Mouse (Mus musculus) neural tube, embryonic 14.5 days (tissue): ENCODE measurements around the gene Cenpm. TPM values are rescaled to one million over a fixed set of nuclear protein-coding genes. Genes with fewer than 3 reads are reported as not detected.
"Not testable (repeated sequence)": the region's sequence is repeated elsewhere in the genome, so short reads cannot be mapped to it uniquely, and the experiment has no call there.

Source experiments
- ATAC-seq: fragments of 200-750 bp; cut with Nextera tagmentation; 2 replicates; pipeline ENCODE4 v1.8.0; 2017; ENCODE audit warnings: low read depth, mild to moderate bottlenecking, moderate TSS enrichment, moderate library complexity
- H3K27ac ChIP-seq: fragments of 300-500 bp; sonication (generic); 2 replicates; pipeline ENCODE4 v1.5.1; 2014; ENCODE audit warnings: low read depth, mild to moderate bottlenecking, control low read depth, low read length, moderate library complexity, mixed read lengths
- H3K27me3 ChIP-seq: fragments of 300-500 bp; sonication (generic); 2 replicates; pipeline ENCODE4 v1.6.1; 2014; ENCODE audit warnings: low read length; ENCODE audit not compliant: control insufficient read depth, insufficient read depth
- H3K36me3 ChIP-seq: fragments of 300-500 bp; sonication (generic); 2 replicates; pipeline ENCODE4 v1.6.1; 2014; ENCODE audit warnings: low read length, mixed read lengths; ENCODE audit not compliant: control insufficient read depth, insufficient read depth
- H3K4me1 ChIP-seq: fragments of 300-500 bp; sonication (generic); 2 replicates; pipeline ENCODE4 v1.6.1; 2014; ENCODE audit warnings: low read length; ENCODE audit not compliant: control insufficient read depth, insufficient read depth
- H3K4me2 ChIP-seq: fragments of 300-500 bp; sonication (generic); 2 replicates; pipeline ENCODE4 v1.6.1; 2014; ENCODE audit warnings: mild to moderate bottlenecking, low read depth, low read length, control low read depth
- H3K4me3 ChIP-seq: fragments of 300-500 bp; sonication (generic); 2 replicates; pipeline ENCODE4 v1.5.1; 2014; ENCODE audit warnings: low read depth, low read length, control low read depth, mixed read lengths
- H3K9ac ChIP-seq: fragments of 300-500 bp; sonication (generic); replicated peaks from 2 replicates; pipeline ENCODE4 v1.6.1; 2014; ENCODE audit warnings: low read depth, mild to moderate bottlenecking, control low read depth, low read length, mixed read lengths
- H3K9me3 ChIP-seq: fragments of 300-500 bp; sonication (generic); 2 replicates; pipeline ENCODE4 v1.6.1; 2016; ENCODE audit warnings: low read length; ENCODE audit not compliant: control insufficient read depth
- WGBS: fragments of 180-500 bp; shearing (Covaris S2); extraction: QIAGEN DNeasy Blood & Tissue Kit; methylation state at CpG from one replicate; pipeline ENCODE4 v1.1.7; 2014; 5-methylcytosine and 5-hydroxymethylcytosine counted together
- polyA plus RNA-seq: library from polyadenylated mRNA; unstranded; fragments of >200 nt; fragmentation: Nextera tagmentation; extraction: Ambion mirVana; gene quantifications from 2 replicates; pipeline ENCODE4 v1.2.1, GENCODE M21; 2014

The Cenpm gene
- polyA plus RNA-seq, 1 experiment from 2014 or later = 12.0 TPM

- WGBS = 48% methylated on average over 4 of the region's 4 CpGs
- Histone ChIP-seq H3K9ac (no peak overlapping the region), H3K4me3 (no peak overlapping the region)
Observed at GRCm38 (mm10) chr15:82255248-82255647, 10.7 kb upstream of the Cenpm start.

GRCm38 (mm10) chr15:82252097-82252496, 7.5 kb upstream of the Cenpm start, which contains the start of gene 1500009C09Rik:
Gene 1500009C09Rik, plus strand, starts transcription at chr15:82252397.
- 93% methylated on average over 6 of the region's 6 CpGs for WGBS
- no peak within 1 kb of the TSS for H3K9ac ChIP-seq
- no peak within 1 kb of the TSS for H3K27ac ChIP-seq
- no peaks in the 10 kb centered on the region for H3K9me3 ChIP-seq
- ATAC-seq = no peak
- no peaks in the 10 kb centered on the region for H3K36me3 ChIP-seq
- H3K27me3 ChIP-seq = no peaks in the 10 kb centered on the region
- no peak within 1 kb of the TSS for H3K4me3 ChIP-seq
- peaks cover 13% of the 10 kb centered on the region for H3K4me1 ChIP-seq
- no peak within 1 kb of the TSS for H3K4me2 ChIP-seq

More at GRCm38 (mm10) chr15:82255248-82255647, 10.7 kb upstream of the Cenpm start:
- H3K4me2 ChIP-seq = peak overlapping the region; percentile 64; the same call in 1 of the 2 replicates
- H3K27me3 ChIP-seq = no peaks in the 10 kb centered on the region
- no peak for ATAC-seq
- no peaks in the 10 kb centered on the region for H3K36me3 ChIP-seq
- peaks cover 15% of the 10 kb centered on the region for H3K4me1 ChIP-seq
- H3K27ac ChIP-seq = peak overlapping the region; percentile 82; the same call in 1 of the 2 replicates
- no peaks in the 10 kb centered on the region for H3K9me3 ChIP-seq

- no peaks in the 10 kb centered on the region for H3K27me3 ChIP-seq
- WGBS = 98% methylated on average over 3 of the region's 3 CpGs
- H3K36me3 ChIP-seq = no peaks in the 10 kb centered on the region
- no peak overlapping the region for H3K27ac ChIP-seq
- no peak overlapping the region for H3K9ac ChIP-seq
- peaks cover 8% of the 10 kb centered on the region; the same call in 1 of the 2 replicates for H3K4me1 ChIP-seq
- H3K9me3 ChIP-seq = no peaks in the 10 kb centered on the region
- H3K4me3 ChIP-seq = no peak overlapping the region
- no peak for ATAC-seq
- H3K4me2 ChIP-seq = no peak overlapping the region
Observed at GRCm38 (mm10) chr15:82251579-82251978, 7.0 kb upstream of the Cenpm start.

GRCm38 (mm10) chr15:82247131-82247776, 2.7 kb upstream of the Cenpm start:
- Histone ChIP-seq H3K9ac (no peak overlapping the region), H3K4me1 (peaks cover 5% of the 10 kb centered on the region; the same call in 1 of the 2 replicates), H3K4me3 (no peak overlapping the region), H3K36me3 (no peaks in the 10 kb centered on the region), H3K27ac (no peak overlapping the region), H3K4me2 (no peak overlapping the region), H3K27me3 (no peaks in the 10 kb centered on the region), H3K9me3 (no peaks in the 10 kb centered on the region)
- ATAC-seq = no peak
- 73% methylated on average over 3 of the region's 3 CpGs for WGBS

GRCm38 (mm10) chr15:82244805-82245161, 235 bp upstream of the Cenpm start:
- H3K36me3 ChIP-seq, H3K27ac ChIP-seq, ATAC-seq, H3K4me1 ChIP-seq, H3K9ac ChIP-seq, H3K9me3 ChIP-seq, H3K27me3 ChIP-seq: not testable (repeated sequence)
- 20% methylated on average over 9 of the region's 9 CpGs for WGBS
- H3K4me3 ChIP-seq = peak overlapping the region; percentile 66
- peak overlapping the region; percentile 74 for H3K4me2 ChIP-seq

GRCm38 (mm10) chr15:82243742-82244114, 820 bp downstream of the Cenpm start:
- Histone ChIP-seq H3K4me1 (peaks cover 5% of the 10 kb centered on the region; the same call in 1 of the 2 replicates), H3K4me2 (peak overlapping the region; percentile 74), H3K4me3 (peak overlapping the region; percentile 66), H3K36me3 (no peaks in the 10 kb centered on the region), H3K27ac (no peak overlapping the region), H3K9me3 (no peaks in the 10 kb centered on the region), H3K9ac (peak overlapping the region; percentile 39), H3K27me3 (no peaks in the 10 kb centered on the region)
- ATAC-seq = no peak; the same call in 1 of the 2 replicates
- 5% methylated on average over 12 of the region's 12 CpGs for WGBS

GRCm38 (mm10) chr15:82243311-82243710, 1.2 kb downstream of the Cenpm start:
- H3K9ac ChIP-seq = no peak overlapping the region
- H3K27ac ChIP-seq = no peak overlapping the region

GRCm38 (mm10) chr15:82236565-82236964, 8.0 kb downstream of the Cenpm start:
- Histone ChIP-seq H3K27ac (no peak overlapping the region), H3K4me1 (no peaks in the 10 kb centered on the region), H3K27me3 (no peaks in the 10 kb centered on the region), H3K4me3 (no peak overlapping the region), H3K9me3 (no peaks in the 10 kb centered on the region), H3K4me2 (no peak overlapping the region), H3K36me3 (no peaks in the 10 kb centered on the region), H3K9ac (no peak overlapping the region)
- ATAC-seq = peak; percentile 84; the same call in 1 of the 2 replicates
- 14% methylated on average over 5 of the region's 5 CpGs for WGBS

More at GRCm38 (mm10) chr15:82243311-82243710, 1.2 kb downstream of the Cenpm start:
- WGBS = 82% methylated on average over 3 of the region's 3 CpGs
- ATAC-seq = no peak
- Histone ChIP-seq H3K4me3 (no peak overlapping the region), H3K27me3 (no peaks in the 10 kb centered on the region), H3K4me1 (peaks cover 5% of the 10 kb centered on the region; the same call in 1 of the 2 replicates), H3K36me3 (no peaks in the 10 kb centered on the region), H3K9me3 (no peaks in the 10 kb centered on the region), H3K4me2 (peak overlapping the region; percentile 74; the same call in 1 of the 2 replicates)

- no peaks in the 10 kb centered on the region for H3K9me3 ChIP-seq
- no peak for ATAC-seq
- no peaks in the 10 kb centered on the region for H3K36me3 ChIP-seq
- H3K27me3 ChIP-seq = no peaks in the 10 kb centered on the region
- no peak overlapping the region for H3K9ac ChIP-seq
- H3K4me2 ChIP-seq = no peak overlapping the region
- 78% methylated on average over 10 of the region's 10 CpGs for WGBS
- no peaks in the 10 kb centered on the region for H3K4me1 ChIP-seq
- no peak overlapping the region for H3K27ac ChIP-seq
- H3K4me3 ChIP-seq = no peak overlapping the region
Observed at GRCm38 (mm10) chr15:82235661-82236060, 8.9 kb downstream of the Cenpm start.
